Mouse (Mus musculus) left cerebral cortex, postnatal 4 days (tissue): ENCODE data around the gene Lonrf2. TPM values are rescaled to one million over a fixed set of nuclear protein-coding genes. Genes with fewer than 3 reads are reported as not detected.

ENCODE experiments used
- DNase-seq: peaks from one replicate; pipeline ENCODE4 v3.0.0-alpha.2; 2022
- intact Hi-C: fragments of 180-260 bp; cut with DNase I; formaldehyde crosslinking; loops from one replicate; pipeline ENCODE4 v1.15.1; 2025
- total RNA-seq, 2 experiments: library from RNA; stranded (reverse); gene quantifications; 2 replicates each; pipeline ENCODE4 v1.2.3; 2021

Gene Lonrf2
- total RNA-seq = 100 to 1,000 TPM; 140 to 147 TPM

DNA sequence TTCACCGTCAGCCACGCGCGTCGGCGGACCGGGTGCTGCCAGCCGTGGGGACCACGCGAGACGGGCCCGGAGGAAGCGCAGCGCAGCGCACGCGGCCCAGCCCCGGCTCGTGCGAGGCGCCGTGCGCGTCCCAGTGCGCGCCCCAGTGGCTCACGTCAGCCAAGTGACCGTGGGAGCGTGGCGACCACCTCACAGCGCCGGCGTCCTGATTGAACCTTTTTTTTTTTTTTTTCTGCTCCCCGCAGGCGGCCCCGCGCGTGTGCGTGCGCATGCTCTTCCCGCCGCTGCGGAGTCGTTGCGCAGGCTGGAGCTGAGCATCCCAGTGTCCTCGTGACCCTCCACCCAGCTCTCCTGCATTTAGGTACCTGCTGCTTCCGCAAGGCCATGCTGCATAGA lies at the start of gene Lonrf2:
Lonrf2 (minus strand) TSS at position 235 of the 396 bp plus-strand sequence.
- peak; percentile 72 for DNase-seq
- intact Hi-C loops = no loop called here

GRCm38 (mm10) chr1:38885956-38886355 lies 49.4 kb upstream of the Lonrf2 start:
- intact Hi-C loops = no loop called here

GRCm38 (mm10) chr1:38883766-38884165 lies 47.3 kb upstream of the Lonrf2 start:
- intact Hi-C loops = no loop called here
- no peak for DNase-seq

More at GRCm38 (mm10) chr1:38885956-38886355, 49.4 kb upstream of the Lonrf2 start:
- no peak for DNase-seq

DNA sequence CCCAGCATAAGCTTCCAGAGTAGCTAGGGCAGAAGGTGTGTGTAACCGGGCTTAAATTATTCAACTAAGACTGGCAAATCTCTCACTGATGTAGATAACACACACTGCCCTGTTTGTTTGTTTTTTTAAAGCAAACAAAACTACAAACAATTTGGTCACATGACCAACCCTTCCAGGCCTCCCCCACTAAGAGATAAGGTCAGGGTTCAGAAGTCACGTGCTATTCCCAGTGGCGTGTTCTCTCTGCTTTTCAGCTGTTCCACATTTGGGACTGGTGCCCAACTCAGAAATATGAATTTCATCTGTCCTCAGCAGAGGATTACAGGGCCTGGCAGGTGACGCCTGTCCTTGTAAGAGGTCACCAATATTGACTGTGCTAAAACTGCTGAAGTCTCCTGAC lies 46.2 kb upstream of the Lonrf2 start:
- intact Hi-C loops = no loop called here
- DNase-seq = no peak

DNA sequence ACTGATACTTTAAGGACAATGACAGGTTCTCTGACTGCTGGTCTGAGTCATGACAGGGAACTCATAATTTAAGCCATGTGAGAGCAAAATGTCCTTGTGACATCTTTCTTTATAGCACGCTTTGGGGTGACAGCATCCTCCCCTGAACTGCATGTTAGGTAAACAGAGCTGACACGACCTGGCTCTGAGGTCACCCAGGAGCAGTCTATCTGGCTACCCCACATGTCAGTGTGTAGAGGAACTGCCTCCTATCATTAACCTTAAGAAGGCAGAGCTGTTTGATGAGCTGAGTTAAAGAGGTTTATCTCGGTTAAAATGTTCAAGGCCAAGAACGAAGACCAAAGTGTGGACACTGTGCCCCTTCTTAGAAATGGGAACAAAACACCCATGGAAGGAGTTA lies 44.9 kb upstream of the Lonrf2 start:
- DNase-seq = no peak
- intact Hi-C loops = no loop called here

DNA sequence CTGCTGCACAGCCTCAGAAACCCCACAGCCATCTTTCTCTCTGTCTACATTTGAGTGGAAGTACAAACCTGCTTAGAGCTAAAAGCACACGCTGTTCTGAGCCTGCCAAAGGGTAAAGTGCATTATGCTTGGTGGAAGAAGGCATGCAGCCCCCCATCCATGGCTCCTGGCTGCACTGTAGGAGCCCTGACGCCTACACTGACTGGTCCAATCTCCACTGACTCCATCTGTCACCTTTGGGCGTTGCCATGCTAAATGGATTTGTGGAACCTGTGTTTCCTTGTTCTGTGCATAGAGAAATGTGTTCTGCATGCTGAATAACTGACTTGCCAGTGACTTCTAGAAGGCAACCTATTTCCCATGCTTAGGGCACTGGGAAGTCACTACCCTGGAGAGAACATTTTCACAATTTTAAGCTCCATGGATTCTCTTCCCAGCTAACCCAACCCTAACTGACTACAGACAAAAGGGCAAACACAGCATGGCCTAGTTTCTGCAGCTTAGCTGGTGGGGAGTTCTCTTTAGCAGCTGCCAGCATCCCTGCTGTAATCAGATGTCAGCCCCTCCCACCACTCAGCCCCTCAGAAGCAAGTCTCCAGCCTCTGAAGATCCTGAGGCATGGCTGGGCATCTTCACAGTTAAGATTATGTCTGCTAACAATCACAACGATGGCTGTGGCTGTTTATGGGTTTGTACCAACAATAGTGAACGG lies 40.3 kb upstream of the Lonrf2 start:
- intact Hi-C loops = no loop called here
- DNase-seq = no peak

DNA sequence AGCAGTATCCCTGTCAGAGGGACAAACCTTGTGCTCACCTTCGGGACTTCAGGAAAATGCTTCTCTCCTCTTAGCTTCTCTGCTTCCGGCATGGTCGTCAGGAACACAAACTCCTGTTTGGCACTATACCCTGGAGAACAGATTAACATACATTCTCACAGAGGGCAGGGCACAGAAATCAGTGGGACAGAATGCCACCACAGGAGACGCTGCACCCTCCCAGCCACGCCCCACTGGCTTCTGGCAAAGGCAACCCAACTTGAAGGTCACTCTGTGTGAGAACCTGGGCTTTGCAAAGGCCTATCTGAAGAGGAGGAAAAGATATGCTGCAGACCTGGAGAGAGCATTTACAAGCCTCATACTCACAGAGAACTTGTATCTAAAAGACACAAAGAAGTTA lies 37.4 kb upstream of the Lonrf2 start:
- intact Hi-C loops = no loop called here
- no peak for DNase-seq

GRCm38 (mm10) chr1:38871834-38872233 lies 35.3 kb upstream of the Lonrf2 start:
- DNase-seq = no peak
- intact Hi-C loops = no loop called here

DNA sequence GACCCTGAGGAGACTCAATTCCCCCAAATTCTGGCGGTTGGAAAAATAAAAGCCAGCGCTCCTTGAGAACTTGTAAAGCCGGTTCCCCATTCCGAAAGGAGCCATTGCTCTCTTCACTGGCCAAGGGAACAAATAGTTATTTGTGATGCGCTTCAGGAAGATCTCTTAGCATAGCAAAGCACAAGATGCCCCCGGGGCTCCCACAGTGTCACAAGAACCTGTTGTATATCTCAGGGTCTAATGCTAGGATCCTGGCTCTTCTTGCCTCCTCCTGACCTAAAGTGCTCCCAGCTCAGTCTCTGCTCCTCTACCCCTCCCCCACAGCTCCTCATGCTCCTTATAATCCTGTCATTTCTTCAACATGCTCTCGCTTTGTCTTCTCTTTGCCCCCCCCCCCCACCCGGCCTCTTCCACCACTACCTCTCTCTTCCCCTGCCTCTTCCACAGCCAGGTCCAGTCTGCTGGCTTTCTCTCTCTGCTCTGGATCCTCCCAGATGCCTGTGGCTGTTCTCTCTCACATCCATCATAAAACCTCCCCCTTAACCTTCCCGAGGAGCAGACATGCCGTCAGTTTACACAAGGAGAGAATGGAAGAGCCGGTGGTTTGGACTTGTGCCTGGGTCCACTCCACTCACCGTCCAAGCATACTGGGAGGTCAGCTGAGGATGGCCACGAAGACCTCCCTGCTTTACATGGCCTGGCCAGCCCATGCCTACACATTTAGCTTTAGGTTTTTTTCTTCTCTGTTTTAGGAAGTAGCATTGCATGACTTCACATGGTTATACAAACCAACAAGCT lies 33.1 kb upstream of the Lonrf2 start:
- intact Hi-C loops = no loop called here
- no peak for DNase-seq

DNA sequence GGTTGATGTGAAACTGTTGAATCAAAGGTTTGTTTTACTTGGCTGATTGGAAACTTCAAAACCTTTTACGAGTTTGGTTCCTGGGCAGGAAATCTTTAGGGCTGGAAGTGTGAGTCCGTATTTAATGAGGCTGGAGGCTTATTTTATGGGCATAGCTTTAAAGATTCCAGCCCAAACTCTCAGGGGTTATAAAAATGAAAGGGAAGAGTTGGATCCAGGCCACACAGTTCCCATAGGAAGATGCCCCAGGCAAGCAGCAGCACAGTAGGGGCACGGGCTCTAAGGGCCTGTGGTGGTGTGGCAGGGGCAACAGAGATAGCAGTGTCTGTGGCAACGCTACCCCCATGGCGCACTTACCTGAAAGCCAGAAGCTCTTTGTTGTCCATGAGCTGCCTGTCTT lies 29.7 kb upstream of the Lonrf2 start:
- no peak for DNase-seq
- intact Hi-C loops = no loop called here

- no peak for DNase-seq
- intact Hi-C loops = no loop called here
Measured at GRCm38 (mm10) chr1:38864341-38864740, 27.8 kb upstream of the Lonrf2 start.

- intact Hi-C loops = no loop called here
- DNase-seq = peak; percentile 48
Measured at GRCm38 (mm10) chr1:38862213-38862612, 25.7 kb upstream of the Lonrf2 start.

DNA sequence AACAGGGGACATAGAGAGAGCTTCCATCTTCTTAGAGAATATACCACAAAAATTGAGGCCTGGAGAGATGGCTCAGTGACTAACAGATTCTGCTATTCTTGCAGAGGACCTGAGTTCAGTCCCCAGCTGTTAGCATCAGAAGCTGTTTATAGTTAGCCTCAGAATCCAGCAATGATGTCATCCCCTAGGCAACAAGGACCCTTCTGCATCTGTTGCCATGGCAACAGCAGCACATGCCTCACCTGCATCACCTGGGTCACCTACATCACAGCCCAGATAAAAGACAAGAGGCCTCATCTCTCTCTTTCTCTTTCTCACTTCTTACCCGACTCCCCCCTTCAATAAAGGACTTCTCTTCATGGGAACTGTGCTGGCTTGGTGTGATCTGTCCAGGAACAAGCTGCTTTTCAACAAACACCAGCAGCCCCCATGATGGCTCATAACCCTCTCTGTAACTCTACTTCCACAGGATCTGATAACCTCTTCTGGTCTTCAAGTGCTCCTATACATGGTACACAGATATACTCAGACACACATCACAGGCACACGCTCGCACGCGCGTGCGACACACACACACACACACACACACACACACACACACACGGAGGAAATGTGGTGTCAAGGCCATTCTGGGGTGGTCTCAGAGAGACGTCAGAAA lies 24.5 kb upstream of the Lonrf2 start:
- no peak for DNase-seq
- intact Hi-C loops = no loop called here

DNA sequence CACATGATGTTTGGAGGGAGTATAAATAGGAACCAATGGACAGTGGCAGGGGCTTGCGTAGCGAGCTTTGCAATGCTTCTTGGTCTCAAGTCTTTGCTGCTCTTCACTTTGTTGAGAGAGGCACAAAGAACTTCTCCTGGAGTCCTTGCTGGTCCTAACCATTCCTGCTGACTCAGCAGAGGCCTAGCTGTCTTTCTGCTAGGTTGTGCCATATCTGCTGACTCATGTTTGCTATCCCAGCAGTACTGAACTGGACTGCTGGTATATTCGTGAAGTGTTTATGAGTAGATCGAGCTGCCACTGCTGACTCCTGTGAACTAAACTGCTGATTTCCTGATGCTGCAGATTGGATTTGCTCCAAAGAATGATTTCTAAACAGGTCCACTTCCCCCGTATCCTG lies 23.7 kb upstream of the Lonrf2 start:
- DNase-seq = no peak
- intact Hi-C loops = no loop called here

- DNase-seq = peak; percentile 73
- intact Hi-C loops = loop anchor here (10.0 kb wide), 1 partner anchor 61 kb away; no protein-coding TSS in a partner anchor
Measured at GRCm38 (mm10) chr1:38856196-38856595, 19.7 kb upstream of the Lonrf2 start.

GRCm38 (mm10) chr1:38852250-38852649 lies 15.7 kb upstream of the Lonrf2 start:
- intact Hi-C loops = loop anchor here (10.0 kb wide), 1 partner anchor 57 kb away; no protein-coding TSS in a partner anchor

GRCm38 (mm10) chr1:38850650-38851049 lies 14.1 kb upstream of the Lonrf2 start:
- intact Hi-C loops = loop anchor here (10.0 kb wide), 1 partner anchor 56 kb away; no protein-coding TSS in a partner anchor
- no peak for DNase-seq

More at GRCm38 (mm10) chr1:38852250-38852649, 15.7 kb upstream of the Lonrf2 start:
- DNase-seq = no peak

- intact Hi-C loops = no loop called here
- DNase-seq = no peak
Measured at GRCm38 (mm10) chr1:38848451-38849289, 12.2 kb upstream of the Lonrf2 start.

GRCm38 (mm10) chr1:38847975-38848374 lies 11.5 kb upstream of the Lonrf2 start:
- intact Hi-C loops = no loop called here

DNA sequence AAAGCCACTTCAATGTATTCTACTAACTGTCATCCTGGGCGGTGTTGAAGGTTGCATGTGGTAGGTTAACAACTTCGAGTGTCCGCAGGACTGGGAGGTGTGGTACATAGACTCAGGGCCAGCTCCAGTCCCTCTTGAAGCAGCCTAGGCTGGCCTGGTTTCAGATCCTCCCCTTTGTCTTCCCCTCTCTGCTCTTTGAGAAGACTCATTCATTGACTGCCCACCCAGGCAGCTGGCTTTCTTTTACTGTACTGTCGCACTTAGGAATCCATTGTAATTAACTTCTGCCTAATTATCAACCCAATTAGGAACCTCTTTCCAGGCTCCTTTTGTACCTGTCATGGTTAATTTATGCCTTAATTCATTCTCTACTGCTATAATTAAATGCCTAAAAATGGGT lies 6.8 kb upstream of the Lonrf2 start:
- intact Hi-C loops = no loop called here
- DNase-seq = peak; percentile 9

More at GRCm38 (mm10) chr1:38847975-38848374, 11.5 kb upstream of the Lonrf2 start:
- DNase-seq = peak; percentile 40
